Mouse (Mus musculus) c-Kit-positive CD71-positive TER-119-positive erythroid progenitor cells, embryonic 14.5 days (primary cell): ENCODE data around the gene Adamtsl2.
A peak's percentile ranks its signal among the peaks of the same experiment; 100 is the strongest.

ENCODE experiments used
- DNase-seq: peaks from one replicate; pipeline ENCODE4 v3.0.0-alpha.2; 2013; ENCODE audit warnings: low spot score

Gene Adamtsl2

GRCm38 (mm10) chr2:27079152-27079584, at the start of gene Adamtsl2:
Gene Adamtsl2, plus strand, starts transcription at chr2:27079379.
- no peak for DNase-seq

GRCm38 (mm10) chr2:27032361-27032760, 46.8 kb upstream of the Adamtsl2 start:
- DNase-seq, result no peak

GRCm38 (mm10) chr2:27036003-27036402, 43.2 kb upstream of the Adamtsl2 start:
- DNase-seq, result no peak

- no peak for DNase-seq
These were observed 42.2 kb upstream of the Adamtsl2 start for GRCm38 (mm10) chr2:27037008-27037407.

GRCm38 (mm10) chr2:27038596-27038995, 40.6 kb upstream of the Adamtsl2 start:
- DNase-seq, result peak; percentile 51

- no peak for DNase-seq
These were observed 39.9 kb upstream of the Adamtsl2 start for GRCm38 (mm10) chr2:27039286-27039685.

GRCm38 (mm10) chr2:27042131-27042844, 36.9 kb upstream of the Adamtsl2 start:
- DNase-seq, result no peak

GRCm38 (mm10) chr2:27043461-27043860, 35.7 kb upstream of the Adamtsl2 start:
- DNase-seq, result peak; percentile 32

- DNase-seq, result no peak
These were observed 35.0 kb upstream of the Adamtsl2 start for GRCm38 (mm10) chr2:27044166-27044565.

GRCm38 (mm10) chr2:27044641-27045040, 34.5 kb upstream of the Adamtsl2 start:
- no peak for DNase-seq

GRCm38 (mm10) chr2:27045979-27046770, 33.0 kb upstream of the Adamtsl2 start:
- DNase-seq, result no peak

GRCm38 (mm10) chr2:27049408-27049807, 29.8 kb upstream of the Adamtsl2 start:
- no peak for DNase-seq

- no peak for DNase-seq
These were observed 20.9 kb upstream of the Adamtsl2 start for GRCm38 (mm10) chr2:27058251-27058650.

GRCm38 (mm10) chr2:27058751-27059150, 20.4 kb upstream of the Adamtsl2 start:
- no peak for DNase-seq

- no peak for DNase-seq
These were observed 20.0 kb upstream of the Adamtsl2 start for GRCm38 (mm10) chr2:27059187-27059586.

- no peak for DNase-seq
These were observed 12.1 kb upstream of the Adamtsl2 start for GRCm38 (mm10) chr2:27067124-27067523.

- DNase-seq, result no peak
These were observed 11.2 kb upstream of the Adamtsl2 start for GRCm38 (mm10) chr2:27067996-27068395.

GRCm38 (mm10) chr2:27069646-27070045, 9.5 kb upstream of the Adamtsl2 start:
- DNase-seq, result no peak

- no peak for DNase-seq
These were observed 8.8 kb upstream of the Adamtsl2 start for GRCm38 (mm10) chr2:27070247-27070813.

GRCm38 (mm10) chr2:27071137-27071536, 8.0 kb upstream of the Adamtsl2 start:
- DNase-seq, result no peak

- no peak for DNase-seq
These were observed 7.2 kb upstream of the Adamtsl2 start, which contains the start of gene Mymk for GRCm38 (mm10) chr2:27071978-27072377. Gene Mymk, minus strand, starts transcription at chr2:27072179.

- no peak for DNase-seq
These were observed 5.8 kb upstream of the Adamtsl2 start for GRCm38 (mm10) chr2:27073407-27073806.

GRCm38 (mm10) chr2:27074804-27075203, 4.4 kb upstream of the Adamtsl2 start:
- DNase-seq, result no peak
